Mouse (Mus musculus): Measurements from ENCODE around the gene Fthl17a.

The Fthl17a gene

DNA sequence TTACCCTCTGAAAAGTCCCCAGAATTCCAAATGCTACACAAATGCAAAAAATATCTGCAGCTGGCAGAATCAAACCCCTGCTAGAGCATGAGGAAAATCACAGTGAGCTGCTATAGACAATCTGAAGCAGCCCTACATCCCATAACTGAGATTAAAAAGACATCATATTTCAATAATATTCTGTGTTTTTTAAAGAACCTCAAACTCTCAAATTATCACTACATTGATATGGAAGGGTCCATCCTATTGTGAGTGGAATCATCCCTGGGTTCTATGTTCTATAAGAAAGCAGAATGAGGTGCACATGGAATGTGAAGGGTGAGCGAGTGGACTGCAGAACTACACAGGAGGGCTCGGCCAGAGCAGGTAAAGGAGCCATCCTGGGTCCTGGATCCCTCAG is at the start of gene Fthl17a:
TSS of gene Fthl17a (plus strand) at position 301 of the 400 bp plus-strand sequence.
- no peak for DNase-seq (ENCODE audit: inconsistent age in 2 of 2, low spot score in 1 of 2)

- DNase-seq (ENCODE audit: inconsistent age in 2 of 2, low spot score in 1 of 2): no peak
These were observed 42.5 kb upstream of the Fthl17a start for GRCm38 (mm10) chrX:85207001-85207400.

DNA sequence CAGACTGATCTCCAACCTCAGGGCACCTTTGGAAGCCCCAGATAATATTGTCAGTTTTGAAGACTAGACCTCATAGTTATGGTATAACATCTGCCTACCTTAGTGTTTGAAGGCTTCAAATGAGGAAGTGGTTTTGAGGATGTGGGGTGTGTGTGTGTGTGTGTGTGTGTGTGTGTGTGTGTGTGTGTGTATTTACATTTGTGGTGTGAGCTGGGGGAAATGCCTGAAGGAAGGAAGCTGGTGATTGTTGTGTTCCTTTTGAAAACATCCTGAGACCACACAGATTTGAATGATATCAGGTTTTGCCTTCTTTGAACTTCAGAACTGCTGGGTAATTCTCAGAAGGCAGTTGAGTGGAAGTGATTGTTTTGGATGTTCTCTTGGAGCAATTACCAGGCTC is 22.6 kb upstream of the Fthl17a start:
- DNase-seq (ENCODE audit: inconsistent age in 2 of 2, low spot score in 1 of 2): no peak

DNA sequence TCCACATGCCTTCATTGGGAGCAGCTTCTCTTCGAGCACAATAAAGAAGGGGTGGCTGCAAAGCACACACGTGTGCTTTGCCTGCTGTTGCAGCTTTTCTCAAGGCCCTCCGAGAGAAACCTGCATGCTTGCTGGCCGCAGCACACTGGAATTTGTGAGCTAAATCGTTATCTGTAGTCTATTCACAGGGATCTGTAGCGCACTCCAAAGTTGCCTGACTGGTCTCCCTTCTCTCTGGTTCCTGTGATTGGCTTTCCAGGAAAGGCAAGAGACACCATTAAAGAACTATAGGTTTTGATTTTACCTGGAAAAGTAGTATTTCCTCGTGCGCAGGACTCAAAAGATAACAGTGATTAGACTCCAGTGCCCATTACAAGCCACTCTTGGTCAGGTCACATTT is 22.3 kb downstream of the Fthl17a start:
- DNase-seq (ENCODE audit: inconsistent age in 2 of 2, low spot score in 1 of 2): no peak

GRCm38 (mm10) chrX:85272296-85272695 is 22.8 kb downstream of the Fthl17a start:
- DNase-seq (ENCODE audit: inconsistent age in 2 of 2, low spot score in 1 of 2): no peak

DNA sequence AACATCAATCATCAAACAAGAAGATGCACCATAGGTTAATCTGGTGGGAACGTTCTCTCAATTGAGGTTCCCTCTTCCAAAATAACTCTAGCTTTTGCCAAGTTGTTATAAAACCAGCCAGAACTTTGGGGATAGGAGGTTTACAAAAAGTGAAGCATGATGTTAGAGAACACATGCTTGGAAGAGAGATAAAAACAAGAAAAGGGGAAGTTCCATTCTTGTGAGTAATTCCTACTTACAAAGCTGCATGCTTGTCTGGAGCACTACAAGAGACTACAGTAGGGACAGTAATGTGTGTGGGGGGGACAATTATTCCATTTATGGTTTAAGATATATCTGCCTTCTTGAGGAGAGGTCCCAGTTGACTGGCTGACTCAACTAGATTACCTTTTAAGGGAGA is 40.4 kb downstream of the Fthl17a start:
- DNase-seq (ENCODE audit: inconsistent age in 2 of 2, low spot score in 1 of 2): no peak

- DNase-seq (ENCODE audit: inconsistent age in 2 of 2, low spot score in 1 of 2): peak in 1 of 2 experiments; percentile 56
These were observed 43.3 kb downstream of the Fthl17a start for GRCm38 (mm10) chrX:85292781-85293180.

GRCm38 (mm10) chrX:85294001-85294400 is 44.5 kb downstream of the Fthl17a start:
- DNase-seq (ENCODE audit: inconsistent age in 2 of 2, low spot score in 1 of 2): no peak

- DNase-seq (ENCODE audit: inconsistent age in 2 of 2, low spot score in 1 of 2): no peak
These were observed 55.2 kb downstream of the Fthl17a start for GRCm38 (mm10) chrX:85304674-85305073.

GRCm38 (mm10) chrX:85318576-85318975 is 69.1 kb downstream of the Fthl17a start:
- no peak for DNase-seq (ENCODE audit: inconsistent age in 2 of 2, low spot score in 1 of 2)

- DNase-seq (ENCODE audit: inconsistent age in 2 of 2, low spot score in 1 of 2): peak in 1 of 2 experiments; percentile 38
These were observed 69.7 kb downstream of the Fthl17a start for GRCm38 (mm10) chrX:85319193-85319592.

All from adrenal gland, adult (tissue).